Mouse (Mus musculus) spleen, adult 2 months (tissue): Measurements from ENCODE around the gene Etnk2.

ENCODE experiments used
- CTCF ChIP-seq: fragments of 200-500 bp; IDR thresholded peaks from 2 replicates; pipeline ENCODE4 v1.5.1; 2011; ENCODE audit warnings: mild to moderate bottlenecking, inconsistent platforms; ENCODE audit not compliant: insufficient read depth, insufficient read length, insufficient replicate concordance; ENCODE audit errors: extremely low read depth
- POLR2A ChIP-seq: fragments of 200-500 bp; IDR thresholded peaks from 2 replicates; pipeline ENCODE4 v1.6.1; 2011; ENCODE audit warnings: low read depth, low read length, inconsistent platforms

- TF ChIP-seq CTCF (no peak), POLR2A (no peak)
Measured at GRCm38 (mm10) chr1:133333937-133334336, 29.4 kb upstream of the Etnk2 start.
